Mouse (Mus musculus) frontal cortex, postnatal 25 days (tissue): Measurements from ENCODE around the gene Ptpru.
A peak's percentile ranks its signal among the peaks of the same experiment; 100 is the strongest.
"Not testable (repeated sequence)": the region's sequence is repeated elsewhere in the genome, so short reads cannot be mapped to it uniquely, and the experiment has no call there.

Experiments
- DNase-seq, 2 experiments: peaks; one replicate each; pipeline ENCODE4 v3.0.0; 2022; ENCODE audit warnings: low spot score in 2 of 2

The Ptpru gene

DNA sequence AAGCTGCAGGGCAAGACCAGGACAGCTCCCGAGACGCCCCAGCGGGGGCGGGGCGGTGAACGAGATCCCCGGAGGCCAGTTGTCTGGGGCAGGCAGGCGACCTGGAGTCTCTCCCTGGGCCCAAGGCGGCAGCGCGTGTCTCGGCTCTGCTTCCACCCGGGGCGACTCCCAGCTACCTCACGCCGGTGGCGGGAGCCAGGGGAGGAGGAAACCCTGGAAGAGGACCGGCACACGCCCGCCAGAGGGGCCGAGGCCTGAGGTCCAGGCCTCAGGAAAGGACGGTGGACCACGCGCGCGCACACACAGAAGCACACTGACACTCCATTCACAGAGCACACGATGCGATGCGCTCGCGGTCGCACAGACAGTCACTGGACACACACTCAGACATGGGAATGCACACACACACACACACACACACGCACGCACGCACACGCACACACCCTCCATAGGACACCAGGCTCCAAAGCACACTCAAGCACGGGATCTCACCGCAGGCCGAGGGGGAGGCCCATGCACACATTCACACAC is 1.7 kb downstream of the Ptpru start:
- DNase-seq, result no peak

DNA sequence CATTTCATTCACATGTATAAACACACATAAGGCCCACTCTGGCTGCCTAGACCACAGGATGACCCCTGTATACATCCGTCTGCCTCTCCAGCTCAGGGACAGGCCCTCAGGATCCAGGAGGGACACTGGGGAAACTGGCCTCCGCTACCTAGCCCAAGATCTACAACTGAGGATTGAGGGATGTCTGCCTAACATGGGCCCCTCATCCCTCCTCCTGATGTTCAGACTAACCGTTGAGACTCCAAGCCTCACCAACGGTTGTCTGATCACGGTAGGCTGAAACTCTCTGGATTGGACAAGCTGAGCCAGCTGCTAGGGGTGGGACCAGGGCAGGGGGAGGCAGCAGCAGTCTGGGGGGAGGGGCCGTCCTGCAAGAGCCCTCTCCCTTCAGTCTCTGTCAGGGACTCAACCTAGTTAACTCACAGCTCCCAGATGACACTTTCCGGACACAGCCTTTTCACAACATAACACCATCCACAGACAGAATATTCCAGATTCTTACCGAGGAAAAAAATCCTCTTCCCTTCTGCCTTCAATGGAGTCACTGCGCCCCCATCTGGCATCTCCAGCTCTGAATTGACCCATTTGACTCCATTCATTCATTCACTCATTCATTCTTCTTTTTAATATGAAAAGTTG is 4.0 kb downstream of the Ptpru start:
- peak in 1 of 2 experiments; percentile 36 for DNase-seq

DNA sequence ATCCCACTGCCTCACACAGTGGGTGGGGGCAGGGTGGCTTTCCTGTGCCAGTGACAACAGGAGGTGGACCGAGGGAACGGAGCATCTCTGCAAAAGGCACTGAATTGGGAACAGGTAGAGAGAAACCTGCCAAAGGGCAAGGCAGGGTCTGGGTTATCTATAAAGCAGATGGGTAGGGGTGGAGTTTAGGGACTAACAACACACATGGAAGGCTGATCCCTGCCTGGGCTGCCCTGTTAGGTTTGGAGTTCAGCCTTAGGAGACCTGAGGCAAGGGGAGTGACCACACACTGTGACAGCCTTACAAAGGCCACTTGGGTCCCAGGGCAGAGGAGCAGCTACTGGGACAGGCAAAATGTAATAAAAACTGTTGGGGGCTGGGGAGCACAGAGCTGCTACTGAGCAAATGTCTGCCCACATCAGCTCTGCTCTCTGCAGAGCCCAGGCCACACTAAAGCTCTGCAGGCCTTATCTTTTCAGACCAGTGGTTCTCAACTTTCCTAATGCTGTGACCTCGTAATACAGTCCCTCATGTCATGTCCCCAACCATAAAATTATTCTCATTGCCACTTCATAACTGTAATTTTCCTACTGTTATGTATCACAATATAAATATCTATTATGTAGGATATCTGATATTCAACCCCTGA is 5.2 kb downstream of the Ptpru start:
- no peak for DNase-seq

DNA sequence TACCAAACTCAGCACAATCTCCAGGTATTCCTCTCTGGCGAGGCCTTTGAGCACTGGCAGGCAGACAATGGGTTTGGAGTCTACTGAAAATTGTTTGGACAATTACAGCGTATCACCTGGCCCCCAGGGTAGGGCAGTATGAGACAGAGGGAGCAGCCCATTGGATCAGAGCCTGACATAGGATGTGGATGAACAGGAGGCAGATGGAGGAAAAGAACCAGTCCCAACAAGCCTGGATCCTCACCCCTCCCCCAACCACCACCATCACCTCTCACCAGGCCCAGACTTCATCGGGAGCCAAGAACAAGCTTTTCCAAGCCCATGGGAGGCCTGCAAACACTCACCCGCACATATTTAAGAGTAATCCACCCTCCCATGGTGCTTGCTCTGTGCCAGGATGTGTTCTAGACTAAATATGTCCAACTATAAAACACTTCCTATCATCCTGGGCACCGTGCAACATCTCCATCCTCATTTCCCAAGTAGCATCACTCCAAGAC is 6.5 kb downstream of the Ptpru start:
- no peak for DNase-seq

DNA sequence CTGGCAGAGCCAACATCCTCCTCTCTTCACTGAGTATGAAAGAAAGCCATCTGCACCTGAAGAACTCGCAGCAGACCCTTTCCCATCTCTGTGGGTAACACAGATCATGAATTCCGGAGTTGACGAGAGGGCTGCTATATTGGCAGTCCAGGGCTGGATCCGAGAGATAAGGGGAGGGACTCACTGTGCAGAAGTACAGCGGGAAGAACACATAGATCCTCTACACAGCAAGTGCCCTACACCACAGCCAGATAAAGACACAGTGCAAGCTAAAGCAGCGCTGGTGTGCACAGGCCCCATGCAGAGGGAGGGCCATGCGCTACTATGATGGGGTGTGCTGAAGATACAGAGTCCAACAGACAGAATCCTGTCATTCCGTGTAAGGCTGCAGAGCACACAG is 9.0 kb downstream of the Ptpru start:
- DNase-seq, result no peak

DNA sequence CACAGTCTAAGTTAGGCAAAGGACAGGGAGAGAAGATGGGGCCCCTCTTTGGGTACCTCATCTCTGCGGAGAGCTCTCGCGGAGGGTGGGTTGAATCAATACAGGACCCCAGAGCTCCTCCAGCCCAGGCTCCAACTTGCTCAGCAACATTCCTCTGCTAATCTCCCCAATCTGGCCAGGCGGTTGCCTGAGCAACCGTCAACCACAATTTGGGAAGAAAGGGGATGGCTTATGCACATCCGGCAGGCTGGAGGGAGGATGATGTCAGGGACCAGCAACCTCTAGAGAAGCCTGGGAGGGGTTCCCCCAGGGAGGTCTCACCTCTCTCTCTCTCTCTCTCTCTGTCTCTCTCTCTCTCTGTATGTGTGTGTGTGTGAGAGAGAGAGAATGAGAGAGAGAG is 11.2 kb downstream of the Ptpru start:
- no peak for DNase-seq

DNA sequence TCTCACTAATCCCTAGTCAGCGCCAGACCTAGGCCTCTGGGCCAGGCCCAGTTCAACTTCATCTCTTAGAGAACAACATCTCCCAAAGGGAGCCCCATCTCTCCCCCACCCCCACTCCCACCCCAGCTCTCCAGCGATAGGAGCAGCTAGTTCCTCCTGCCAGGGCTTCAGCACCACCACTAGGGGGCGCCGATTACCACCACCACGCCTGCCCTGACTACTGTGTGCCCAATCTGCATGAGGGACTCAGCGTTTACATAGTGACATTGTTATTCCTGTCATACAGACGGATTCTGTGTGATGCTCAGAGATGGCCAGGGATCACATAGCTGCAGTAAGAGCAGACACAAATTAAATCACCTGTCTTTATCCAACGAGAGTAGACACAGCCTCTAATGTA is 12.3 kb downstream of the Ptpru start:
- DNase-seq, result no peak

DNA sequence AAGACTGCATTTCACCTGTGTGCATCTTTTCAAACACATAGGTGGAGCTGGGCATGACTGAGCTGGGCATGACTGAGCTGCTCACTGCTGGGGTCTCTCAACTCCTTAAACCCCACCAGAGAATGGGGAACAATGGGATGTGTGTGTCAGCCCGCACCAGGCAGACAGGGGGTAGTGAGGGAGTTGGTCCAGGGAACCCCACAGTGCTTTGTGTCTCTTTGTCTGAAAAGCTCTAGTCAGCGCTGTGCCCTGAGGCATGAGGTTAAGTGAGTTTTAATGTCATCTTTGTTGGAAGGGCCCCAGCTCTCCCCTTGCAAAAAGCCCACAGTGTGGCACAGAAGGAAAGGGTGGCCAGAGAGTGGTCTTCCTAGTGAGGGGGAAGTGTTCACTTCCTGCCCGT is 13.1 kb downstream of the Ptpru start:
- DNase-seq, result no peak

DNA sequence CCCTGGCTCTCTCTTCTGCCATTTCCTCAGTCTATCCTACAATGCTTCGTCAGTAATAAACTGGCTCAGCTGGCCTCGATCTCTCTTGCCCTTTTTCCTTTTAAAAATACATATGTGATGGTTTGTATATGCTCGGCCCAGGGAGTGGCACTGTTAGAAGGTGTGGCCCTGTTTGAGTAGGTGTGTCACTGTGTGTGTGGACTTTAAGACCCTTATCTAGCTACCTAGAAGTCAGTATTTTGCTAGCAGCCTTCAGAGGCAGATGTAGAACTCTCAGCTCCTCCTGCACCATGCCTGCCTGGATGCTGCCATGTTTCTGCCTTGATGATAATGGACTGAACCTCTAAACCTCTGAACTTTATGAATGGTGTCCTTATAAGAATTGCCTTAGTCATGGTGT is 15.5 kb downstream of the Ptpru start:
- DNase-seq, result no peak

DNA sequence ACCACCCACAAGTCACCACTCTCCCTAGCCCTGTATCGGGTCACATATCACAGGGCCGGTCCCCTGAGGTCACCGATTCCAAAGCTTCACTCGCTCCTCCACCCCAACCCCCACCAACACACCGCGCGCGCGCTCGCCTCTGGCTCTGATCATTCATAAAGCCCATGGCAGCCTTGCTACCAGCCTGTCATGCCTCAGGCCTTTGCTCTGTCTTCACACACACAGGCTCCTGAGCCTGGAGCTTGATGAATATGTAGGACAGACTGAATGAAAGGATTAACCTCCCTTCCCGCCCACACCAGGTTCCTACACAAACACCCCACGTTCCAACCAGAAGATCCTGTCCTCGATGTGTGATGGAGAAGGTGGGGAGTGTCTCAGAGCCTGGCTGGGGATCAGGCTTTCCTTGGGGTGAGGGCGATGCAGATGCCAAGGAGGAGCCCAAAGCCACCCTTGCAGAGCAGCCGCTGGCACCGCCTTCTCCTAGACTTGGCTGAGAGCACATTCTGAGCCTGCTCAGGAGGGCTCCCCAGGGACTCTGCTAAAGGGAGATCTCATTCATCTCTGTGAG is 16.8 kb downstream of the Ptpru start:
- peak; percentile 25 to 30 for DNase-seq

DNA sequence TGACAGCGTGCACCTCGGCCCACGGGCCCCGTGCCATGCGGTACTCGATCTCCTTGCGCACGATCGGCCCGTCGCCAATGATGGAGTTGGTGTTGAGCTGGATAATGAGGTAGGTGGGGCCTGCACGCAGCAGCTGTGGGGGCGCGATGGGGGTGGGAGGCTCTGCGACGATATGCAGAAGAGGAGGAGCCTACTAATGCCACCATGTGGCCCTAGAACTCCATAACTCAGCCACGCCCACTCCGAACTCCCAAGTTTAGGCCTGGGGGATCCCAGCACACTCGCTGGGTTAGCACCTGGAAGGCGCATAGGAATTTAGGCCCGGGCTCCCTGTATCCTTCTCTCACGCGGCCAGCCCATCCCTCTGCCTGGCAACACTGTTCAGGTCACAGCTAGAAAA is 19.2 kb downstream of the Ptpru start:
- no peak for DNase-seq

DNA sequence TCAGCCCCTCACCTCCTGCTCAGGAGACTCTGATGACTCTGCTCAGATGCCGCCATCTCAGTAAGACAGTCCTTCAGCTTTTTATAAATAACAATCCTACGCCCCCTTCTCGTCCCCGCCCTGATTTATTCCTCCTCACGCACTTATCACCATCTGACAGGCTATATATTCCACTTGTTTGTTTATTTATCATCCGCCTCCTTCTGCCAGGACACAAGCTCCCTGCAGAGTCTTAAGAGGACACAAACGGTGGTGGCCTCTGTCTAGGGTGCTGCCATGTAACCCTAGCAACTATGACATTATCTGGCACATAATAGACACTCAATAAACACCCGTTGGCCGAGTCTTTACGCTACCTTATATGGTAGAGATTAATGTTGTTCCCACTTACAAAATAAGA is 22.3 kb downstream of the Ptpru start:
- DNase-seq, result no peak

DNA sequence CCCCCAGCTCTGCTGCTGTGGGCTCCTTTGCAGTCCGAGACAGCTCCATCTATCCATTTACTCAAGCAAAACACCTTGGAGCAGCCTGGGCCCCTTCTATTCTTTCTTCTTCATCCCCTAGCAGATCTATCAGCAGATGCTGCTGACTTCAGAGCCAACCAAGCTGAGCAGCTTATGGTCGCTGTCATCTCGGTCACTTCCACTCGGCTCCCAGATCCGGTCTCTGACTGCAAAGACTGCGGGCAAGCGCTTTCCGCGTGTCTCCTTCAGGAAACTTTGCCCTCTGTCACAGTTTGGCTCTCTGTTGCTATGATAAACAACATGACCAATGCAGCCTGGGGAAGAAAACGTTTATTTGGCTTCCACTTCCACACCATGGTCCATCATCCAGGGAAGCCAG is 23.2 kb downstream of the Ptpru start:
- no peak for DNase-seq

DNA sequence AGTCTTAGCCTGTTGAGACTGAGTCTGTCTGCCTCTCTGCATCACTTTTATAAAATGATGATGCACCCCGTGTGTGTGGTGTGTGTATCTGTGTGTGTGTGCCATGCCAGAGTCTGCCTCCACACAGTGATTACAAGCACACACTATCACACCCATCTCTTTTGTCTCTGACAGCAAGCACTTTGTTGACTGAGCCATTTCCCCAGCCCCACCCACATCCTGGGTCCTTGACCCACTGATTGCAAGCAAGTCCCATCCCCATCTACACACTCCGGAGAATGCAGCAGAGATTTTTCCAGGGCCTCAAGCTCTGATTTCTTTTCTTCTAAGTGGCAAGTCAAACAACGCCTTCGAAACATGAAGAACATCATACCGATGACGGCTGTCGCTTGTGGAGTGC is 24.3 kb downstream of the Ptpru start:
- DNase-seq, result no peak

DNA sequence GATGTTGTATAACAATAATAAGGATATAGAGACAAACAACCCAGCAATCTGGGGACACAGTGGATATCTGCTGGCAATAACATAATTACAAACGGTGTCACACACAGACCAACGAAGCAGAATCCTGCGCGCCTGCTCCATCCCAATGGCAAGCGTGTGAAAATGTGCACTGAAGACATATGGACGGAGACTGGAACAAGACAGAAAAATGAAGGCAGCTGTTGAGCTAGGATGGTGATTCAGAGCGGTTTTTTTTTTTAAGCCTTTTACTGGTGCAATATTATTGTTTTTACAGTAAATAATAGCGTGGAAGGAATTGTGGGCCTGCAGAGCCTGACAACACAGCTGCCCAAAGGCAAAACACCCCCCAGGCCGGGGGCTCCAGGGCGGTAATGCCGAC is 25.6 kb downstream of the Ptpru start:
- no peak for DNase-seq

DNA sequence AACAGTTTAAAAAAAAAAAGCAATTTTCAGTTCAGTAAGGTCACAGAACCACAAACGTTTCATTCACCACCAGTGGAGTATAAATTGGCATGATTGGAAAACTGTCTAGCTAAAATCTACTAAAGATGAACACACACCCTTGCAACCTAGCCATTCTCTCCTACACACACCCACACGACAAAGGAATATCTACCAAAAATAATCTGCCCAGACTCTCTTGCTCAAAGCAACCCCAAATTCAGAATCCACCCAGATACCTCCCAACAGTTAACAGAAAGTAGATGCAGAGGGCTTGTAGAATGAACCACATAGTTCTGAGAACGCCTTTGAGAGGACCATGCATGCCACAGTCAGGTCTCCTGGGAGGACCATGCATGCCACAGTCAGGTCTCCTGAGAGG is 32.8 kb downstream of the Ptpru start:
- DNase-seq, result no peak

DNA sequence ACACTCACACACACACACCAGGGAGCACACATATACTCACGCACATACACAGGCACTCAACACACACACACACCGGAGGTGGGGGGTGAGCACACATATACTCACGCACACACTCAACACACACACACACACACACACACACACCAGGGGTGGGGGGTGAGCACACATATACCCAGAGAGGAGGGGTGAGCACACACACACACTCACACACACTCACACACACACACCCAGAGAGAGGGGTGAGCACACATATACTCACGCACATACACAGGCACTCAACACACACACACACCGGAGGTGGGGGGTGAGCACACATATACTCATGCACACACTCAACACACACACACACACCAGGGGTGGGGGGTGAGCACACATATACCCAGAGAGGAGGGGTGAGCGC is 33.4 kb downstream of the Ptpru start:
- not testable (repeated sequence) for DNase-seq

DNA sequence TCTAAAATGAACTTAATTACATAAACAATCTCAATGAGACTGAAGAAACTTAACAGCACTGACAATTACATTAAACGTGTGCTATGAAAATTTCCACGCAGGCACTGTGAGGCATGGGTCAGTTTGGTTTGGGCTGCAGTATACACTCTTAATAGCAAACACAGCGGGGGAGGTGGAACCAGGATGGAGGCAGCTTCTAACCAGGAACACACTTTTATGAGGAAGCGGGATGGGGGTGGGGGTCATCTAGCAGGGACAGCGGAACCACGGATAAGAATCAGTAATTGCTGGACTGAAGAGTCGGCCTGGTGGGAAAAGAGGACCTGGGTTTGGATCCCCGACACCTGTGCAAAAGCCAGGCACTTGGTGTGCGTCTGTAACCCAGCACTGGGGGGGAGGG is 34.2 kb downstream of the Ptpru start:
- no peak for DNase-seq

DNA sequence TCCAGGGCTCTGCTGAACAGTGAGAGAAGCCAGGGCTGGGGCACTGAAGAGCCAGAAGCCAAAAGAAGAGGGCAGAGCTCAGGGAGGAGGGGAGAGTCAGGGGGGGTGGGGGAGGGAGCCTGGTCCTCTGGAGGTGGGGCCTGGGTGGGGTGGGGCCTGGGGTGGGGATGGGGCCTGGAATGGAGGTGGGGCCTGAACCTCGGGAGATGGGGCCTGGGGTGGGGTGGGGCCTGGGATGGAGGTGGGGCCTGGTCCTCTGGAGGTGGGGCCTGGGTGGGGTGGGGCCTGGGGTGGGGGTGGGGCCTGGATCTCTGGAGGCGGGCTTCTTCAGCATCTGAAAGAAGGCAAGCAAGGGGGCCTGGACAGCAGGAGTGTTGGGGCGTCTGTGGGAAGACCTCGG is 39.1 kb downstream of the Ptpru start:
- no peak for DNase-seq

DNA sequence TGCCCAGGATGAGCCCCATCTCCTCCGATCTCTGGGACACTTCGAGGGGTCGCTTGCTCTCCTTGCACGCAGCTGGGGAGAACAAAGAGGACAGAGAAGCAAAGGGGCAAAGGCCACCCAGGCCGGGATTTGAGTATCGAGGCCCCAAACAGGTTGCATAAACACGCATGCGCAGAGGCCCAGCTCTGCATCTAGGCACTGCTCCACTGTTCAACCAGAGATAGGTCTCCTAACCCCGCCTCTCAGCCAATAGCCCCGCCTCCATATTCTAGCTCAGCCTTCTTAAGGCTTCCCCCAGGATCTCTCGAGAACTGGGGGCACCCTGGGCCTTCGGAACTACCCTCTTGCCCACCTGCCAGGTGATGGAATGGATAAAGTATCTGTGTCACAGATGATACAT is 40.2 kb downstream of the Ptpru start:
- no peak for DNase-seq

DNA sequence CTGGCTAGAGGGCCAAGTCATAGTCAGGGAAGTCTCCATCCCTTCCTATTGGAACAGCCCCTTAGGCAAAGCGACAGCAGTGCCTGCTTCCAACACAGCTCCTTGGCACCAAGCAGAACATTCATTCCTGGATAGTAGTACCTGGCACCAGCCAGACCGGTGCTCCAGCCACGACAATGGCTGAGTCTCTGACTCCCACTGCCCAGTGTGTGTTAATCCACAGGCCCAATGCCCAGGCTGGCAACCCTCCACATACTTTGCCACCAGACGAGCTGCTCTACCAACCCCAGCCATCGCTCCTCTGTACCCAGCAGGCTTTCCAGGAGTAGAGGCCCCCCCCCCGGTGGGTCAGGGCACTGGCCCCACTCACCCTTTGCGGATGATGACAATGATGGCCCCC is 40.6 kb downstream of the Ptpru start:
- no peak for DNase-seq

DNA sequence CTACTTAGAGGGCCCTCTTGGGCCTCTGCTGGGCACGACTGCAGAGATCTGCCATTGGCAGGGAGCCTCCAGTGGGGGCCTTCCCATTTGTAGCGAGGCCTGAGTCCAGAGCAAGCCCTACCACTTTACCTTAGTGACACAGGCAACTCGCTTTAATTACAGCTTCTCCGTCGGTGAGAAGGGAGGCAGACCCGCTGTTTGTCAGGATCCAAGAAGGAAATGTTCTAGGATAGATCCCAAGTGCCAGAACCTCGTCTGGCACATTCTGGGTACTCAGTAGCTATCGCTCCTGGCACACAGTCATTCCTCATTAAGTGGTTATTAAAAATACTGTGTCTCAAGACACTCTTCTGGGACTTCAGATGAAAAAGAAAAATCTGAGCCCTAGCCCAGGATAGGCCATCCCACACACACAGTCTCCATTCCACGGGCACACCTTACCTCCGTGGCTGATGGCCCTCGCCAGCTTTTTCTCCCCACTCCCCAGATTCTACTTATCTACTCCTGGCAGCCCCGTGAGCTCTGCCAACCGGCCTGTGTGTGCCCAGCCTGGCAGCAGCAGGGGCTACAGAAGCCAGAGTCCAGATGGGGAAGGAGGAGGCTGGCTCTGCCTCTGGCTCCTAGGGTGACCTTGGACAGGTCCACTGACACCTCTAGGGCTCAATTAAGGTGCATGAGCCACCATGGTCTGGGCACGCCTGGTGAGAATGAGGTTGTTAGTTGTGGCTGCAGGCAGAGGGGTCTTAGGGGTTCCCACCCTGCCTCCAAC is 41.6 kb downstream of the Ptpru start:
- DNase-seq, result no peak
